Mouse (Mus musculus): ENCODE measurements around the gene Exoc2. TPM values are rescaled to one million over a fixed set of nuclear protein-coding genes. Genes with fewer than 3 reads are reported as not detected.

Exoc2 gene
- total RNA-seq (2022): 10 to 100 TPM; 36.2 to 48.8 (median 41.6) TPM

DNA sequence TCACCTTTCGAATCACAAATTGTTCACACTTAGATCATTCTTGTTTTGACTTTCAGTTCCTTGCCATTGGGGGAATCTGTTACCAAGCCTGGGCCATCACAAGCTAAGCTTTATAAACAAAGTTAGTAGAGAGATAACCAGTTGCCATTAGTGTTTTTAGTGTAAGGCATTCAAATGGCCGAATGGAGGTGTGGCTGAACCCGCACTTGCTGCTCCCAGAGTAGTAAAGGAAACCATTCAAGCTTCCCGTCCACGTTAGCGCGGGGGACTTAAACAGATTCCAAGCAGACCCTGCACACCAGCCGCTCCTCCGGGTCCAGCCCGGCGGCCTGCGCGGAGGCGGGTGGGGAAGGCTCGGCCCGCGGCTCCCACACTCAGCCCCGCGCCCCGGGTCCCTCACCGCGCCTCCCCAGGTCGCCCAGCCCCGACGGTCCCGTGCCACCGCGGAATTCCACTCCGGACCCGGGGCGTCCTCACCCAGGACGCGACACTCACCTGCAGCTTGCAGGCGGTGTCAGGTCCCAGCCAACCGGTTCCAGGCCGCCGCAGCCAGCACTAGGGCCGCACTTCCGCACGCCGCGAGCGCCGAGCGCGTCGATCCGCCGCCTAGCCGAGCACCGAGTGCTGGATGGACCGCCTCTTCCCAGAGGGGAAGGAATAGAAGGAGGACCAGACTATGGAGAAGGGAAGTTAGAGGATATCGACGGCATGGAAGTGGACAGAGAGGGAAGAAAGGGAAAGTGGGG, at the start of gene Exoc2, which contains the start of gene Gm5447:
Exoc2 (minus strand) TSS at position 593 of the 746 bp plus-strand sequence.
Gm5447 (plus strand) TSS at position 704 of the 746 bp plus-strand sequence.
- DNase-seq: peak; percentile 72

DNA sequence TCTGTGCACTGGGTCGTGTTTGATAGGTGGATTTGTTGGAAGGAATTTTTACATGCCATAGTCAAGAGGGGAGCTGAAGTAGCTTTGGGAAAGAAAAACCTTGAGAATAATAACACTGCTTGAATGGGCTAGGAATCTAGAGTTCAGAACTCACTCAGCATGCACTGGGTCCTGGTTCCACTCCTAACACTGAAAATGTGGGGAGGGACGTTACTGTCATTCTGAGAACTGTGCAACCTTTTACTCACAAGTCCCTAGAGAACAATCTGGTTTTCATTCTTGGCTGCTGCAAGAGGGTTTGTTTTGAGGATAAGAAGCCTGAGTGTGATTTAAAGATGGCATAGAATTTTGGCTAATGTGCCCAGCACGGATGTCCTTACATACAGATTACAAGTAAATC, 49.8 kb upstream of the Exoc2 start:
- no peak for DNase-seq

DNA sequence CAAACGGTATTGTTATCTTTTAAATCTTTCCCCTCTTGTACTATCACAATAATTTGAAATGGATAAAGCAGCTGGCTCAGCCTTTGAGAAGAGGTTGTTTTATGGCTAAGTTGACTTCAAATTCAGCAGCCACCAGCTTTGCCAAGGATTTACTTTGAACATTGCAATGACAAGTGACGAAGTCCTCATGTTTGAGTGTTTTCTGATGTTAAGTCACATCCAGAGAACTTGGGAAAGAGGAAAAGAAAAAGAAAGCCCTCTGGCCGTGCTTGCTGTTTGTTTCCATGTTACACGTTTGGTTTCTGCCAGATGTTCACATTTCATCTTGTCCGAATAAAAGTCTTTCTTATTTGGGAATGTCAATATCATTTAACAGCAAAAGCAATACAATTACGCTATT, 48.0 kb upstream of the Exoc2 start:
- DNase-seq: no peak

DNA sequence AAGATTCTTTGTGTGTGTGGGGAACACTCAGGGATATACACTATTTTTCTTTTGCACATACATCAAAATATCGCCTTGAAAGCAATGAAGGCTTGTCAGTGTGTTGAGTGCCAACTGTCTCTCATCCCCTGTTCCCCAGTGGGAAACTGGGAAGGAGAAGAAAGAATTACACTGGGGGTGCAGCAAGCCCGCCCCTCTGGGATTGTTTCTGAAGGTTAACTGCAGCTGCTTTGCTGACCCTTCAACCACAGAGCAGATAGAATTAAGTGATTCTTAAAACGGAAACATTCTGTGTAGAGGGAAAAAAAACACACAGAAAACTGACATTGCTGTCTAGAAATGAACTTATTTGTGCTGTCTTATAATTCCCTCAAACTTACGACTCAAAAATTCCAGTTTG, 47.6 kb upstream of the Exoc2 start:
- DNase-seq: no peak

DNA sequence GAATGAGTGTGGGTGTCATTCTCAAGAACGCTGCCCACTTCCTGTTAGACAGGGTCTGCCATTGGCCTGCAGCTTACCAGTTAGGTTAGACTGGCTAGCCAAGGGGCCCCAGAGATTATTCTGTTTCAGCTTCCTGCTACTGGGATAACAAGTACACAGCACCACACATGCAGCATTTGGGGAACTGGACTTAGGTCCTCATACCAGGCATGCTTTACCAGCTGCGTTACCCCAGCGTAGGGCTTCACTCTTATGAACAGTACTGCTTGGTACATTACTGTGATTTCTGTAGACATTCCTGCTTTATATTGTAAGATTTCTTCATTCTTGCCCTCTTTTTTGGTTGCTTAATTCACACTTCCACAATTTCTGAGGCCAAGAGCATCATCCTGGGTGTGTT, 43.7 kb upstream of the Exoc2 start:
- no peak for DNase-seq

DNA sequence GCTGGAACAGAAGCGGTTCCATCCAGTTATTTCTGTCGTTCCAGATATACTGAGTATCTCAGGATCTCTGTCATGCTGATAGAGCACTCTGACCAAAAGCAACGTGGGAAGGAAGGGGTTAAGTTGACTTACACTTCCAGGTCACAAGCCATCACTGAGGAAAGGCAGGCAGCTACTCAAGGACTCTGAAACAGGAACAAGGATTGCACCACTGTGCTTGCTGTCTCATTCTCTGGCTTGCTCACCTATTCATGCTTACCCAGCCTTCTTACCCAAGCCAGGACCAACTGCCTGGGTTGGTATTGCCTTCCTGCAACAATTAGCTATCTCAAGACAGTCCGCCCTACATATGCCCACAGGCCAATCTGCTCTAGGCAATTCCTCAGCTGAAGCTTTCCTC, 31.1 kb upstream of the Exoc2 start:
- DNase-seq: no peak

DNA sequence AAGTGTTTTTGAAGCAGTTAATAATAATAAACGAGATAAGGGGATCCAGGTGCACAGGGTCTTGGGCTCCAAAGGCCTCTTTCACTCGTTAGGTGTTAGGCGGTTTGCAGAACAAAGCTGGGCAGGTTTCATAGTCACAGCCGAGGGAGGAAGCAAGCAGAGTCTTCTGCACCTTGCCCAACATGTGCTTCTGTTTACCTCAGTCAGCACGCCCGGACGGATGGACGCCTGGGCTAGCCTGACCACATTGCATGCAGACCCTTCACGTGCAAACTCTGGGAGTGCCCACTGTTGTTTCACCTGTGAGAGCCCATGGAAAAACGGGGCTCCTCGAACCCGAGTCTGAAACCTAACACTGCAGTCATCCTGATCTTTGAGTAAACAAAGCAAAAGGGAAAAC, 30.6 kb upstream of the Exoc2 start:
- DNase-seq: no peak

DNA sequence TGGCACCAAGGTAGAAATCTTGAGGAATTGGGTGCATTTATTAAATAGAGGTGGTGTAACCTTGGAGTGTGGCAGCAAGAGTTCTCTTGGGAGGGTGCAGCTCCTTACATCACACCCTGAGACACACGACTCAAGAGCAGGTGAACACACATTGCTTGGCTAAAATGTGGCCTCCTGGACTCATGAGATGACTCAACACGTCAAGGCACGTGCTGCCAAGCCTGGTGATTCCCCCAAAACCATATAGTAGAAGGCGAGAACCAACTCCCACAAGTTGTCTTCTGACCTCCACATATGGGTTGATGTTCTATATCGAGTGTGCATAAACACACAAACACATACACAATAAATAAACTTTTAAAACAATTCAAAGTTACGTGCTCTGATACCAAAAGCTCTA, 25.9 kb upstream of the Exoc2 start:
- DNase-seq: no peak

DNA sequence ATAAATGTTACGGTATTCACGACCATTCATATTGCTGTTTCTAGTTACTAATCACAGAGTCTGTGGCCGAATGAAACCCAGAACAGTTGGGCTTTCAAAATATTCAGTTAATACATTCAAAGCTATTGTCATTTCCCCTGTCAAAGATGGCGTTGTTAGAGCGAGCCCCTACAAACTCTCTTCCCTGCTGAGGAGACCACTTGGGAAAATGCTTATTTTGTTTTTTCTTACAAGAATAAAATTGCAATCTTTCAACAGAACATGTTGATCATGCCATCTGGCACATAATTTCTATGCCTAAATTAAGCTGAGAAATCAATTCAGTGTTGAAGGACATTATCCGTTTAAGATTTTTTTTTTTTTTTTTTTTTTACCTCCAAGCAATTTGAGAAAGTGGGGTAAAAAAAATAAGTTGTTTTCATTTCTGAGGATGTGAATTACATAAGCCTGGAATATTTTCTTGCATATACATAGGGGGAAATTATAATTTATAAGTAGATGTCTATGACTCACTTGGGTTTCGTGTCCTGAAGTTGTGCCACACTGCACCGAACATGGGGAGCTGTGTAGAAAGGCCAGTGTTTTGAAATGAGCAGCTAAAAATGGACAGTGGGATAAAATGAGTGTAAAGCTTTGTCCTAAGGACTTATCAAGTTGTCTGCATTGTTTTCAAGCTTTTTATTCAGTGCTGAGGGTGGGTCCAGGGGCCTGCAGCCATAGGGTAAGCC, 23.8 kb upstream of the Exoc2 start:
- DNase-seq: no peak

DNA sequence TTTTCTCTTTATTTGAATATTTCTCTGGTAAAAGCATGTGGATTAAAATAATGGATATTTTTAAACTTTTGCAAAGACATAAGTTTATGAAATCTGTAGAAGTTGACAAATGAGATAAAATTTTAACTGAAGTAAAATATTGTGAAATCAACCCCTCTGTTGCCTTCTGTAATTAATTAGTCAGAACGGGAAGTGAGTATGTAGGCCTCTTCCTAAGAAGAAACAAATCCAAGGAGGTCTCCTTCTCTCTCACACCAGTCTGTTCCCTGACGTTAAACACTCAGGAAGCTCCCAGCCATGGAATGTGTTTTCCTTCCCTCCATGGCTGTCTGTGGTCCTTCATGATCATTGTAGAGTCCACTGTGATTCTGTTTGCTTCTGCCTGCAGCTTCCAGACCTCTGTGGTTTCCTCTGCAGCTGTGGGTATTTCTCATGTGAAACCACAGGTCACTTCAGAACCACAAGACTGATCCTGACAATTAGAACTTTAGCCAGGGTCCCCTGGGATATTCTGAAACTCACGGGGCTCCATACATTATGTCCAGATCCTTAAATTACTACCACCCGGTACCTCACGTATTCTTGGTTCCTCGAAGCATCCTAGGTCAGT, 20.5 kb upstream of the Exoc2 start:
- no peak for DNase-seq

DNA sequence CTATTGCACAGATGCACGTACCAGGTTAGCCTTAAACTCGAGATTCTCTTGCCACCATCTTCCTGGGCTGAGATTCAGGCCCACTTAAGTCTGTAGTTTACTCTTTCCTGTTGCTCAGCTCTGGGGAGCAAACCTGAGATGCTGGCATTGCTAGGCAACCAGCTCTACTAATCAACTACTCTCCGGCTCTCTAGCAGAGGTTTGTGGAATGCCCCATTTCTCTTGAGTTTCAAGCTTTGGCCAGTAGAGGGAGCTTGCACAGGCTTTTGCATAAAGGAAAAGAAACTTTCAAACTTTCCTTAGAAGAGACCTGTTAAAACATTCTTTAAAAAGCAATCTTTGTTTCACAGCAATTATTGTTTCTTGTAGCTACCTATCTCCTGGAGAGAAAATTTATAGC, 19.9 kb upstream of the Exoc2 start:
- no peak for DNase-seq

DNA sequence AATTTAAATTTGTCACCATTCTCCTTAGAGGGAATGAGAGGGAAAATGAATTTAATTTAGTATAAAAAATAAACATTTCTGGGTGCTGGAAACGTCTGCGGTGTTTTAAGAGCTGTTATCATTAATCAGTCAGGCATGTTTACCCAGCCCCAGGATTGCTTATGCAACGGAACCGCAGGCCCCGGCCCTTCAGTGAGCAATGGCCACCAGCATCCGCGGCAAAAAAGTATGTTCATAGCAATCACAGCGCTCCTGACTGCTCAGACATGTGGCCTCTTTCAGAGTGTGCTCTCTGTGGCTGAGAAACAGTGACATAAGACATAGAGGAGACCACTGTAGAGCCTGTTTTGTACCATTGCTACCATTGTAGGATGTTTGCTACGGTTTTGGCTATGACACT, 16.3 kb upstream of the Exoc2 start:
- DNase-seq: no peak

DNA sequence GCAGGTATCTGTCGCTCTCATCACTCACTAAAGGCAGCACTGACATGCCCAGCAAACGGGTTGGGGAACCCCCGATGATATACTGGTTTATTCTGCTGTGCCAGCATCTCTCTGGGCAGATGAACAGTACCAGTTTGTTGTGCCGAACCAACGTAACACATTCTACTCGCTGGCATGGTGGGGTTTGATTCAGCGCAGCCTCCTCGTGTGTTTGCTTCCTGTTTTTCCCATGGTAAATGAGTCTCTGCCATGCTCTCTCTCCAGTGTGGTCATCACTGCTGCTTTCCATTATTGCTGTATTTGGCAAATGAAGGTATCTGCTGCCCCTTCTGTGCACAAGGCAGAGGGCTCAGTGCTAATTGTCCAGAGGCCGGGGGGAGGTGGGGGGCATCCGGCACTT, 15.8 kb upstream of the Exoc2 start:
- DNase-seq: no peak

DNA sequence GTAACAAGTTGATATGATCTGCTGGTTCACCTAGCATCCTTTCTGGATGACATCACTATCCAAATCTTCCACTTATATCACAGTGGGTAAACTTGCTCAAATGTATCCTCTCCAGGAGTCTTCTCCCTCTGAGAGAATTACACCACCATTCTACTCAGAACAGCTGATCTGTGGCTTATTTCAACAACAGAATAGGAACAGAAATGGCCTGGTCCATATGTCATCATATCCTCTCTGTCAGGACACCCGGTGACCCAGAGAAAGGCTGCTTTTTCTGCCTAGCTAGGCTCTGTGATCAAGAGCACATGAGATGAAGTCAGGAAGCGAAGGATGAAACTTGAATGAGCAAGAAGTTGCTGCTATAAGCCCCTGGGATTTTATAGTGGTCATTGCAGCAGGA, 13.8 kb upstream of the Exoc2 start:
- DNase-seq: no peak

DNA sequence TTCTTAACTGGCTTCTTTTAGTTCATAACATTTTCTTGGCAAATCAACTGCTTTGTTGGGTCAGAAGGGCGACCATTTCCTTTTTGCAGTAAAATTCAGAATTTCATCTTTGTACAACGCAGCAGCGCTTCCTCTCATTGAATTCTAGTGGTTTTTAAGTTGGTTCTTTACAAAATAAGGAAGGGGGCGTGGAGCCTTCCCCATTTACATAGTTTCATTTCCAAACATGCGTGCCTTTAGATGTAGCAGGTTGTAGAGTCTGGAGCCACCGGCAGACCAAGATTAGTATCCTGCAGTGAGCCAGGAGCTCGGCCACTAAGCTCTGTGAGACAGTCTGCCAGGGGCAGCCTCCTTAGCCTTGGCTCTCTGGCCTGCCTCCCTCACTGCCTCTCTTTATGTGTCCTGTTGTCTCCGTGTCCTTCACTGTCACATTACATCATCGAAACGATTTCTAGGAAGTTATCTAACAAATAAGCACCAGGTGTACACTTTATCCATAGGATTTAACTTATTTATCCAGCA, 13.1 kb upstream of the Exoc2 start:
- DNase-seq: no peak

DNA sequence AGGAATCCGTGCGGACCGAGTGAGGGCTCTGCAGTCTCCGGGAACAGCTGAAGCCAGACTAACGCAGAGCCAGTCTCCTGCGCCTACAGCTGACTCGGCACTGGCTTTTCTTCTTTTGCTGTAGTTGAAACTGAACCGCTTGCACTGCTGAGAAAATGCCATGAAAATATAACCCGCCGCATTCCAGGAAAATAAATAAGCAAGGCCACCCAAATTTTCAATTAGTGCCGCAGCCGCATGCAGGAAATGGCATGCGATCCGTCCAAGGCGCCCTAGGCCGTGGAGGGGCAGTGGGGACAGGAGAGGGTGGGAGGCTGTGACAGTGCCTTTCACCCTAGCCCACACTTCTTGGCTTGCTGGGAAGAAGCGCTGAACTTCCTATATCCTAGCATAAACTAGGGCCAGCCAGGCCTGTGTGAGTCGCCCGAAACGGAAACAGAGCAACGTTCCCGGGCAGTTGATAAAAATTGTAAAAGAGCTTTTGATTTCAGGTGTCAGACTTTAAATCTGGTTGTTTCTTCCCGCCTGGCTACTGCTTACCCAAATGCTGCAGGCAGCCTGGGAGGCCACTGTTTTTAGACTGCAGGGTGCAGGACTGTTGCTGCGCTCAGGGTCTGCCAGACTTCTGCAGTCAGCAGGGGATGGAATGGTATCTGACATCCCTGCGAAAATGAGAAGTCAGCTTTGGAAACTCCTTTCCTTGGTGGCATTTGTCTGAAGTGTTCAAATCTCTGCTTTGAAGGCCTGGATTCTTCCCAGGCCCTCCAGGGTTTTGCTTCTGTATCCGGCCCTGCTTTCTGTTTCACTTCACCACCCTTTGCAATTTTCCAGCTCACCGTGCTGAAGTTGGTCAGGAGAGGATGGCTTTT, 11.9 kb upstream of the Exoc2 start:
- DNase-seq: peak; percentile 21

DNA sequence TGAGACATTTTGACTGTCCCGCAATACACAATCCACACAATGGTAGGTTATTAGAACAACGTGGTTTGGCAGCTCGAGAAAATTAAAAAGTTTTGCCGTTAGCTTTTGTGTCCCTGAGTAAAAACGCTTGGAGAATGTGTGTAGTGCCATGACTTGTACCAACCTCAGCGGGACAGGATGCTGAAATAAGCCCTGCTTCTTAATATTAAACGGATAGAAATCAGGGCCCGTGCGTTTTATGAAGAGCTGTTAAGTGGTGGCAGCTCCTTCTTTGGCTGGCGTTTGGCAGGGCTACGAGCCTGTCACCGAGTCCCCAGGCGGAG, 11.3 kb upstream of the Exoc2 start:
- no peak for DNase-seq

DNA sequence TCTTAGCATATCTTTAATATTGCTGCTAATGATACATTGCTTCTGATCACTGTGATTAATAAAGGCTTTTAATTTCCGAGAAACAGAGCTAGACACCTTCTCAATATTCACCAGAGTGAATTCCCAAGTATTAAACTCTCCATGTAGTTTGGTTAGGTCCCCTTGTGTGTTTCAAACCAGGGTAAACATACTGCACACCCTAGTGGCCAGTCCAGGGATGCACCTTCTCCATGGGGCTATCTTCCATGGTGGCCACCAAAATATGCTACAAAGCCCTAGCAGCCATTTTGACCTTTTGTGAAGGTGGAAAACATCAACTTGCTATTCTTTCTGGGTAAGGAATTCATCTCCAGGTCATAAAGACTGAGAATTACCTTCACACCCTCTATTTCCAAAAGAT, 7.8 kb upstream of the Exoc2 start:
- DNase-seq: peak; percentile 22

DNA sequence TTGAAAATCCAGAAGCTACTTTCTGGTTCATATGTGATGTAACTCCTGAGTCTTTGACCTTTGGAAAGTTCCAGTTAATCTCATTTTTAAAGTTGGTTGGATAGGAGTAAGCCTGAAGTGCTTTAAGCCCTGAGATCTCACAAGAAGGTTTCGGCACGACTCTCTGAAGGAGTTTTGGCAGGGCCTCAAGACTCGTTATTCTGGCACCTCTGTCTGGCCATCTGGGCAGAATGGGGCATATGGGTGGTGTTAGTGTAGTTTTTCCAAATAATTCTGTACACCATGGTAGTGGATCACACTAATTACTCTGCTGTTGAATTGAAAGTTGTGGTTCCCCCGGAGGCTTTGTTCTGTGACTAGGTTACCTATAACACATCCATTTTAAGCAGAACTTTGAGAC, 4.3 kb upstream of the Exoc2 start:
- no peak for DNase-seq

DNA sequence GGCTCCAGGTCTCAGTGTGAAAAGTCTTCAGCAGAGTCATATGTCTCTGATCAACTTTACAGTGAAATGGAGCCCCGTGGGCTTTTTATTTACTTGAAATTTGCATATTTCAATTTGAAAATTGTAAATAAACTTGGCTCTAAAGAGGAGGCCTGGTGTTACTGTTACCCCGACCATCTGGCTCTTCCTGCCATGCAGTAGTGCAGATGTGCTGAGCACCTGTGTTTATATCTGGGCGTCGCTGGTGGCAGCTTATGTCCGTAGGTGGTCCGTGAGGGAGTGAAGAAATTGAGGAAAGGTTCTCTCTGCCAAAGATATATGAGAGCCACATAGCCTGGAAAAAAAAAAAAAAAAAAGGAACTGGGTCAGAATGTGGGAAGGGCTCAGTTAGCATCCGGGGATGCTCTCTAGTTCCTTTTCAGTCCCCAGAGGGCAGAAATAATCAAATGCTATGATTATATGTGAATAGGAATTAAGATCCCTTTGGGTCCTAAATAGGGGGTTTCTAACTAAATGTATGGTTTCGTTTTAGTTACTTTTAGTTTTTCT, 2.7 kb upstream of the Exoc2 start:
- no peak for DNase-seq

DNA sequence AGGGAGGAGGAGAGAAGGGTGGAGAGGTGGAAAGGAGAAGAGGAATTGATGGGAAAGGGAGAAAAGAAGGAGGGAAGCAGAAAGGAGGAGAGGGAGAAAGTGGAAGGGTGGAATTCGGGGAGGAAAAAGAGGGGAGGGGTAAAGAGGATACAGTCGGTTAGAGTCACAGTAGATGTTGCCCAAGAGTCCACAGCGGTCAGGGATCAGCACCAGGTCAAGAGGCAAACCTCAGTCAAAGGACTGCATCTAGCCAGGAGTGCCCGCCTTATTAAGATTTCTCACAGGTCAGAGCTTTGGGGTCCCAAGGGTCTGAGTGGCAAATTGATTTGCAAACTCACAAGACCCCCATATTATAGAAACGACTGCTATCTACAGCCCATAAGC, 346 bp upstream of the Exoc2 start:
- no peak for DNase-seq

DNA sequence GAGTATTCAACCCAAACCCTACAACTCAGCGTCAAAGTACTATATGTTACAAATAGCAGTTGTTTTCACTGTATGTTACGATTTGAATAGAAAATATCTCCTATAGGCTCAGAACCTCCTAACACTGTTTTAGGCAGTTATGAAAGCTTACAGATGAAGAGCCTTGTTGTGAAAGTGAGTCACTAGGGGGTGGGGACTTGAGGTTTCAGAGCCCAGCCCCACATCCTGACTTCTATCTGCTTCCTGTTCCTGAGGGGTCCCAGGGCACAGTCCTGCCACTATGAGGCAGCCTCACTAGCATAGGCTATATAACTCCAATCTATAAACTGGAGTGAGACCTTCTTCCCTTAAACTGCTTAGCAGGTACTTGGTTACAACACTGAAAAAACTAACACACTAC, 1.8 kb downstream of the Exoc2 start:
- no peak for DNase-seq

Measured in adrenal gland, adult 8-10 months (tissue).